Mouse (Mus musculus): ENCODE data around the gene Cphx2.
"Not testable (repeated sequence)": the region's sequence is repeated elsewhere in the genome, so short reads cannot be mapped to it uniquely, and the experiment has no call there.

DNA sequence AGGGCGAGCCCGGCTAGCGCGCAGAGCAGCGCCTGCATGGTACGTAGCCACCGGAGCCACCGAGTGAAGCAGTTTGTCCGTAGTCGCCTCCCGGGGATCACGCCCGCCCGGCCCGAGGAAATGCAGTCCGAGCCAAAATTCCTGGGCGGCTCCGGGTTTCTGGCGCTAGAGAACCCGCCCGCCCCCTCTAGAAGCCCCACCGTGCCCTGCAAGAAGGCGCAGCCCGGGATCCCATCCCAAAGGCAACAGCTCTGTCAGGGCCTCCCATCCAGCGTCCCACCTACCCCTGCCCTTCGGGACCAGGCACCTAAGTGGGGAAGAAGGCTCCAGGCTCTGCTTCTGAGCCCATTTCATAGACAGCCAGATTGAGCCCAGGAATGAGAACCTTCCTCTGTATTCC, 38.7 kb upstream of the Cphx2 start, which contains the start of gene Gm9780:
- TF ChIP-seq CTCF (IDR thresholded peaks at IDR 0.05; ENCODE audit: low read depth, low read length); EP300 (IDR thresholded peaks at IDR 0.05; ENCODE audit: insufficient read depth, low read depth, low read length); POLR2A (IDR thresholded peaks at IDR 0.05; ENCODE audit: insufficient read depth, low read length): not testable (repeated sequence)

All from ES-Bruce4 (cell line).